ENCODE assay signal across 8 mouse cellular contexts in the genomic region with DNA sequence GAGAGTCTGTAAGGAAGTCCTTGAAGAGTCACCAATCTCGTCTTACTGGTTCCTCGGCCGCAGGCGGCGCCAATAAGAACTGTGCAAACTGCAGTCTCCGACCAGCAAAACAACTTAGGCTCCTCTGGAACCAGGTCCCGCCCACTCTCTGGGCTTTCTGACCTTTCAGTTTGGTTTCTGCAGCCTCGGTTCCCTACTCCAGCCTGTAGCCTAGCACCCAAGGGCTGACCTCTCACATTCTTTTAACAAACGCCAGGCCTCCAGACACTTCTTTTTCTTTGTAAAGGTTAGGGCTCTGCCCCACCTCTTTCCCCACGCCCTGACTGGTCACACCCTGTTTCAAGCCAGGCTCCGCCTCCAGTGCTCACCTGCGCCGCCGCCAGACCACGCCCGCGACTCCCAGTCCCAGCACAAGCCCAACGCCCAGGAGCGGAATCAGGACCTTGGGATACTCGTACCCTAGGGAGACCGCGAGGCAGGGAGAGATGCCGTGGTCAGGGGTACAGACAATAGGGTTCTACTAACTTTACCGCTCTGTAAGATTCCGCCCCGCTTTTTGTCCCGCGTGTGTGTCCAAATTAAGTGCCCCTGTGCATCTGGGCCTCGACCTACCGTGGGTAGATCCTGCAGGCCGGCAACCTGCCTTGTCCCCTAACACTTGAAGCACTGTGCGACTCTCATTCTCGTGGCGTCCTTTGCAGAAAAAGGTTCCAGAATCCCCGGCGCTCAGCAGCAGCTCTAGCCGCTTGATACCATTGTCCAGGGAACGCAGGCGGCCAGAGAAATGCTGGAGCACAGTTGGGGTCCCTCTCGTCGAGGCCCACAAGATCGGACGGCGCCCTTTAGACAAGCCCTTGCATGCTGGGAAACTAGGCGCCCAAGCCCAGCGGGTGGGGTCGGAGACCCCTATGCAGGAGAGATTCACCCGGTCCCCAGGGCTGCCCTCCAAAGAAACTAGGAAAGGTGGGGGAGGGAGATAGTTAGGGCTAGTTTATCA. TPM values are rescaled to one million over a fixed set of nuclear protein-coding genes. Genes with fewer than 3 reads are reported as not detected.
A peak's percentile ranks its signal among the peaks of the same experiment; 100 is the strongest.
DNase-seq lines count a peak whose midpoint lies in the region; ATAC-seq and TF ChIP-seq lines count a peak whose summit lies in the region.

Gene Ly6g6c (plus strand): TSS at position 438 of the 997 bp plus-strand sequence.

- H3K36me3 ChIP-seq in heart, adult 2 months (ENCODE audit: control insufficient read depth, insufficient read depth, low read length) = no peaks in the 10 kb centered on the region
- peaks cover 7% of the 10 kb centered on the region; the same call in 1 of the 2 replicates for H3K36me3 ChIP-seq in lung, postnatal 0 days (ENCODE audit: insufficient read depth, low read length)
- no peaks in the 10 kb centered on the region for H3K36me3 ChIP-seq in small intestine, adult 2 months (ENCODE audit: control insufficient read depth, insufficient read depth, low read length)

- H3K27me3 ChIP-seq in heart, adult 2 months (ENCODE audit: control insufficient read depth, insufficient read depth, low read length) = no peaks in the 10 kb centered on the region; the same call in 1 of the 2 replicates
- 0 out of 2 replicates have a peak, but pooled peaks cover 3% of the 10 kb centered on the region for H3K27me3 ChIP-seq in lung, postnatal 0 days (replicated peaks; ENCODE audit: insufficient read depth, low read length)
- H3K27me3 ChIP-seq in small intestine, adult 2 months (ENCODE audit: control insufficient read depth, insufficient read depth, low read length) = no peaks in the 10 kb centered on the region; the same call in 1 of the 2 replicates

- no peaks in the 10 kb centered on the region for H3K79me2 ChIP-seq in heart, adult 2 months (replicated peaks; ENCODE audit: control insufficient read depth, insufficient read depth, low read length)

- no peak for TF ChIP-seq POLR2A in heart, adult 2 months (IDR thresholded peaks at IDR 0.05; ENCODE audit: insufficient read depth, low read depth, low read length)
- TF ChIP-seq POLR2A in small intestine, adult 2 months (IDR thresholded peaks at IDR 0.05; ENCODE audit: low read depth, low read length) = no peak; the same call in 1 of the 2 replicates

- 9% methylated on average over 48 of the region's 48 CpGs for WGBS in heart, adult 2 months
- WGBS in lung, postnatal 0 days = 4% methylated on average over 48 of the region's 48 CpGs
- 5% methylated on average over 48 of the region's 48 CpGs for WGBS in small intestine, adult 2 months

- peak; percentile 73 for DNase-seq in cerebellum, adult 11-12 months
- DNase-seq in cerebellum, postnatal 4 days (ENCODE audit: low spot score in 2 of 2) = no peak
- DNase-seq in cerebellum, postnatal 25 days = peak; percentile 71 to 83
- DNase-seq in heart, adult 2 months = peak; percentile 58 to 68
- DNase-seq in kidney, adult 9 months = peak; percentile 76
- DNase-seq in lung, postnatal 0 days (ENCODE audit: low spot score) = peak; percentile 95
- no peak for DNase-seq in layer of hippocampus, adult 9-10 months (ENCODE audit: low spot score)

- H3K4me1 ChIP-seq in heart, adult 2 months (ENCODE audit: control insufficient read depth, insufficient read depth, low read length) = peaks cover 2% of the 10 kb centered on the region
- H3K4me1 ChIP-seq in lung, postnatal 0 days (ENCODE audit: insufficient read depth, low read depth, low read length) = peaks cover 8% of the 10 kb centered on the region
- H3K4me1 ChIP-seq in small intestine, adult 2 months (ENCODE audit: control insufficient read depth, insufficient read depth, insufficient read length, low read length) = peaks cover 25% of the 10 kb centered on the region

- no peak for TF ChIP-seq EP300 in heart, adult 2 months (IDR thresholded peaks at IDR 0.05; ENCODE audit: insufficient read depth, low read depth, low read length)
- no peak for TF ChIP-seq EP300 in lung, postnatal 0 days (IDR thresholded peaks at IDR 0.05)

- H3K27ac ChIP-seq in heart, adult 2 months = no peak within 1 kb of the TSS; the same call in 1 of the 2 replicates
- H3K27ac ChIP-seq in lung, postnatal 0 days (ENCODE audit: low read length) = peak within 1 kb of the TSS; percentile 83
- peak within 1 kb of the TSS; percentile 83 for H3K27ac ChIP-seq in small intestine, adult 2 months (ENCODE audit: insufficient read depth, low read depth, low read length)

- ATAC-seq in lung, postnatal 0 days = peak; percentile 90

- H3K4me2 ChIP-seq in lung, postnatal 0 days (replicated peaks; ENCODE audit: low read depth, low read length) = peak within 1 kb of the TSS; percentile 70

- H3K9ac ChIP-seq in heart, adult 2 months (ENCODE audit: low read depth, low read length) = peak within 1 kb of the TSS; percentile 36
- peak within 1 kb of the TSS; percentile 29; the same call in 1 of the 2 replicates for H3K9ac ChIP-seq in lung, postnatal 0 days (replicated peaks; ENCODE audit: low read depth)

- TF ChIP-seq CTCF in heart, adult 2 months (IDR thresholded peaks at IDR 0.05) = no peak
- peak; percentile 40 for TF ChIP-seq CTCF in lung, postnatal 0 days (IDR thresholded peaks at IDR 0.05)
- TF ChIP-seq CTCF in small intestine, adult 2 months (IDR thresholded peaks at IDR 0.05; ENCODE audit: extremely low read depth, insufficient read length, insufficient replicate concordance, low read depth, low read length) = no peak

- intact Hi-C loops in heart, adult 2 months (cut with DNase I) = no loop called here

- peak within 1 kb of the TSS; percentile 18; the same call in 1 of the 2 replicates for H3K4me3 ChIP-seq in heart, adult 2 months
- H3K4me3 ChIP-seq in lung, postnatal 0 days (ENCODE audit: low read depth, low read length) = peak within 1 kb of the TSS; percentile 39
- H3K4me3 ChIP-seq in small intestine, adult 2 months (ENCODE audit: low read depth, low read length) = peak within 1 kb of the TSS; percentile 60

- H3K9me3 ChIP-seq in lung, postnatal 0 days (ENCODE audit: low read length) = no peaks in the 10 kb centered on the region

RNA-seq across cellular contexts. Expression of gene Ly6g6c, which starts in this region (rescaled TPM):
- under 1 TPM; 0.34 to 0.55 TPM for total RNA-seq in heart, adult 2 months (2021)
- 0.23 and 0.64 TPM in 2 replicates for polyA plus RNA-seq in heart, adult 2 months (2012; rRNA removed)
- 3.5 and 4.9 TPM in 2 replicates for polyA plus RNA-seq in lung, postnatal 0 days (2015; fragmentation: Nextera tagmentation; extraction: Ambion mirVana)
- 9.3 and 9.9 TPM in 2 replicates for polyA plus RNA-seq in small intestine, adult 2 months (2012; rRNA removed)

Comparison
In these comparisons a context has a peak if more than half of its experiments do, and no peak if none do; other contexts are left out.
1. DNase-seq: peak in cerebellum, adult 11-12 months (single experiment), cerebellum, postnatal 25 days (2 of 2), kidney, adult 9 months (single experiment) and lung, postnatal 0 days (single experiment); none in cerebellum, postnatal 4 days (0 of 2) and layer of hippocampus, adult 9-10 months (single experiment).
2. Peak in DNase-seq, H3K4me3 ChIP-seq and H3K9ac ChIP-seq in heart, adult 2 months; RNA of the gene not detected or under 1 TPM.
3. Peak in every context shown above with its lines, with median percentiles within 50 percentile points of each other: H3K4me3 ChIP-seq.